Mouse (Mus musculus): ENCODE measurements around the gene Enox1. TPM values are rescaled to one million over a fixed set of nuclear protein-coding genes. Genes with fewer than 3 reads are reported as not detected.

Enox1 gene
- polyA plus RNA-seq, 1 experiment from 2014 or later: 19.8 TPM

DNA sequence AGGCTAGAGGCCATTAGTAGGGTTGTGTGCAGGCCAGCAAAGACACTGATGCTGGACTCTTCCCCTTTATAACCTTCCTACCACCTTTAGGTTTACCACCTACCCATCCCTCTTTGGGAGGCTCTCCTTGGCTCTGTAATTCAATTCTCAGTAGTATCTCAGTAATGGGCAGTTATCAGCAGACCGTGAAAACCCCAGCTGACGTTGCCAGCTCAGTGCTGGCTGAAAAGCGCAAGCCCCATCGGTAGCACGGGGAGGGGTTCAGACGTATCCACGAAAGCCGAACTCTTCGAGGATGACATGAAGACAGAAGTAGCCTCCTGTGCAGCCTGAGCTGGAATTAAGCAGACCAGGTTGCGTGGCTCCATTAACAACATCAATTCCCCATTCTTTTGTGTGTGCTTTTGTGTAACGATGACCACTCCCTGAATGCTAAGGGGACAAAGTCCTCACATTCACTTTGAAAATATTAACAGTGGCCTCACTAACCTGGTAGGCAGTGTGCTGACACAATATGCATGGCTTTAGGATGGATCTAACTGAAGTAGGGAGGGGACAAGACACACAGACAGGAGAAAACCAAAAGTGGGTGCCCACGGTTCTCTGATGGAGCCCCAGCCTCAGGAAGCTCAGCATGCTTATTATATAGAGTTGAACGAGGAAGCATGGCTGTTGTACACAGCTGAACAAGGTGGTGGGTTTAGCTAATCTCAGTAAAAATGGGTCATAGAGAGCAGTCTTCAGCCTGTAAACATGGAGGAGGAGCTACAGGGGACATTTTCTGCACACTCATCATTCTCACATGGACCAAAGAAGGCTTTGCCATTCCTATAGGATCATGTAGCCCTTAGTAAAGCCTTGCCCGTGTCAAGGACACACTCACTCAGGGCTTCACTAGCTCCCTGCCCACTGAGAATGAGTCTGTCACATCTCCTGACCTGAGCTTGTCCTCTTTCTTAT lies 439.9 kb downstream of the Enox1 start:
- no peaks in the 10 kb centered on the region for H3K27me3 ChIP-seq
- H3K9ac ChIP-seq: no peak overlapping the region
- WGBS: 90% methylated on average over 14 of the region's 14 CpGs
- H3K4me2 ChIP-seq (replicated peaks): no peak overlapping the region
- no peaks in the 10 kb centered on the region for H3K9me3 ChIP-seq (replicated peaks)
- no peak for ATAC-seq (ENCODE audit: insufficient number of reproducible peaks, low FRiP score, low TSS enrichment, low read depth)
- H3K4me1 ChIP-seq: no peaks in the 10 kb centered on the region
- no peak overlapping the region for H3K4me3 ChIP-seq (replicated peaks)
- no peaks in the 10 kb centered on the region for H3K36me3 ChIP-seq
- H3K27ac ChIP-seq (replicated peaks): no peak overlapping the region

DNA sequence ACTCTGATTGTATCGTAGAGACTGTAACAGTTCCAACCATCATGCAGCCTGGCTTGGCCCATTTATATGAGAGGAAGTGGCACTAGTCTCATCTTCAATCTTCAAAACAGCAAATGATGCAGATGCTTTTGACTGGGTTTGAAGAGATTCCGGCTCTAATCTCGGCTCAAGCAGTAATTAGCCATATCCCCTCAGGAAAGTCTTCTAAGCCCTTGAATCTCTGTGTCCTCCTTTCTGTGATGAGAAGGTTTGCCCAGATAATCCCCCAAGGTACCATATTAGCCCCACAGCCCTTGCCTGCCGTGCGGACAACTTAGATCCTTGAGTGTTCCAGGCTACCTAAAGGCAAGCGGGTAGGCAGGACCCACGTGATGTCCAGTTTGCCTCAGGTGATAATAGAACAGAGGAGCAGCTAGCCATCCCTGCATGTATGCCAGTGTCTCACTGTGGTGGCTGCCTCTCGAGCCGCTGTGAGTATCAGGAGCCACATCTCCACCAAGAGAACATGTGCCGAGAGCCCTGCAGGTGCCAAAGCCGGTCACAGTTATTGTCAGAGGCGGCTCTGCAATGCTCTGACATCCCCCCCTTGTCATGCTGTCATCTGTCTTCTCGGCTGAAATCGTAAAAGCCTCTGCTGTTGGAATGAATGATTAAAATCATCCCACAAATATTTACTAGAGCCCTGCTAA lies 442.6 kb downstream of the Enox1 start:
- Histone ChIP-seq H3K9ac (no peak overlapping the region), H3K27ac (replicated peaks) (no peak overlapping the region), H3K27me3 (no peaks in the 10 kb centered on the region), H3K9me3 (replicated peaks) (no peaks in the 10 kb centered on the region), H3K4me1 (no peaks in the 10 kb centered on the region), H3K4me2 (replicated peaks) (no peak overlapping the region), H3K4me3 (replicated peaks) (no peak overlapping the region), H3K36me3 (no peaks in the 10 kb centered on the region)
- ATAC-seq (ENCODE audit: insufficient number of reproducible peaks, low FRiP score, low TSS enrichment, low read depth): no peak
- 57% methylated on average over 14 of the region's 14 CpGs for WGBS

DNA sequence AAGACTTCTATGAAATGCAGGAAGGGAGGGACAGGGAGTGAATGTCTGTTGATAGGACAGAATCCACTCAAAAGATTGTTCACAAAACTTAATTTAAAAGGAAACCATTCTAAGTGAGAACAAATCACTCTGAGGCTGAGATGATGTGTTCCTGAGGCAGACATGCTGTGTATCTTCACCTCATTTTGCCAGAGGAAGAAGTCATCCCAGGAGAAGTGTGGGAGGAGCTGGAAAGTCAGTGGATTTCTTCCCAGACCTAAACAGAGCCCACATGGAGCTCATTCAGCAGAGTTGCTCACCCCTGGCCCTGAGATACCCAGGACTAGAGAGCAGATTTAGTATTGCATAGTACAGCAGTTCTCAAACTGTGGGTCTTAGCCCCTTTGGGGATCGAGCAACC lies 444.2 kb downstream of the Enox1 start:
- Histone ChIP-seq H3K4me2 (replicated peaks) (no peak overlapping the region), H3K9ac (no peak overlapping the region), H3K36me3 (no peaks in the 10 kb centered on the region), H3K4me3 (replicated peaks) (no peak overlapping the region), H3K4me1 (no peaks in the 10 kb centered on the region), H3K27ac (replicated peaks) (no peak overlapping the region), H3K9me3 (replicated peaks) (no peaks in the 10 kb centered on the region), H3K27me3 (no peaks in the 10 kb centered on the region)
- no peak; the same call in 1 of the 2 replicates for ATAC-seq (ENCODE audit: insufficient number of reproducible peaks, low FRiP score, low TSS enrichment, low read depth)
- 72% methylated on average over 1 of the region's 1 CpGs for WGBS

DNA sequence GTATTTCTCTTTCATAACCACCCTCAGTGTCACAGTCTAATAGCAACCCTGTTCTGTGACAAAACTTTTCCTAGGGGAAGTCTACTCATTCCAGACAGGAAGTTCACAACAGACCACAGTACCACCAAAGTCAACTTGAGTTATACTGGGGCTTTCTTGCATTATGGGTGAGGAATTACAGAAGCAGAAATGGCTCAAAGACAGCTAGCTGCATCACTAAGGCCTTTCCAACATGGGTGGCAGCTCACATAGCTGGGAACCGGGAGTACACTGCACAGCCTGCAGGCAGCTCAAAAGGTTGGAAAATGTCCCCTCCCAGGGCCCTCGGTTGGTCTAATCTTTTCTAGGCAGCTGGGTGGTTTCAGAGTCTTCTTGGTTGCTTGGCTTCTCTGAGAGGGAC lies 444.9 kb downstream of the Enox1 start:
- H3K36me3 ChIP-seq: no peaks in the 10 kb centered on the region
- H3K4me2 ChIP-seq (replicated peaks): no peak overlapping the region
- no peak for ATAC-seq (ENCODE audit: insufficient number of reproducible peaks, low FRiP score, low TSS enrichment, low read depth)
- H3K9me3 ChIP-seq (replicated peaks): no peaks in the 10 kb centered on the region
- H3K4me3 ChIP-seq (replicated peaks): no peak overlapping the region
- H3K27ac ChIP-seq (replicated peaks): no peak overlapping the region
- H3K9ac ChIP-seq: no peak overlapping the region
- H3K27me3 ChIP-seq: no peaks in the 10 kb centered on the region
- WGBS: 85% methylated on average over 2 of the region's 2 CpGs
- H3K4me1 ChIP-seq: no peaks in the 10 kb centered on the region

DNA sequence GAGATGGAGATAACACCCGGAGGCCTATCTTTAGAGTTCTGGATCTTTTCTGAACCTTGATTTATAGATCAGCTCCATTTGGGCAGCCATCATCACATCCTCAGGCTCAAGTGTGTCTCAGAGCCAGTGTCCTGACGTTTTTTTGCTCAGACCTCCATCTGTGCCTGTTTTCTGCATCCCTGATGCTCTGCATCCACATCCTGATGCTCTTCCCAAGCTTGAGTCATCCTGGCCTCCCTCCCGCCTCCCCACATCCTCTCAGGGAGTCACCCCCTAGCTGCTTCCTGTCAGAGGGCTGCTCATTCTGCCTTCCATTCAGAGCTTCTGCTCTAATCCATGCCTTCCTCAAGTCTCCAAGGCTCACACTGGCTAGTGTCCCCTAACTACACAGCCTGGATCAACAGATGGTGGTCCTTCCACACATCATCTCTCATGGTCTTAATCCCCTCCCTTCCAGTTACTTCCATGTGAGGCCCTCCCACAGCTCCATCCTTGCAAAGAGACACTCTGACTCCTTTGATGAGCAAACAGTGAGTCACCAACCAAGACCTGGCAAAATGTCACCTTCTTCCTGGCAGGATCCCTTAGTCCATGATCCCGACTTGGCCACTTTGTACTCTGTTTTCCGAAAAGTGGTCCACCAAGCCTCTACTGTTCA lies 451.7 kb downstream of the Enox1 start:
- no peaks in the 10 kb centered on the region for H3K4me1 ChIP-seq
- no peak overlapping the region for H3K4me3 ChIP-seq (replicated peaks)
- no peak overlapping the region for H3K27ac ChIP-seq (replicated peaks)
- no peaks in the 10 kb centered on the region for H3K36me3 ChIP-seq
- no peak overlapping the region for H3K9ac ChIP-seq
- no peaks in the 10 kb centered on the region for H3K9me3 ChIP-seq (replicated peaks)
- WGBS: 83% methylated on average over 5 of the region's 5 CpGs
- no peak overlapping the region for H3K4me2 ChIP-seq (replicated peaks)
- no peaks in the 10 kb centered on the region for H3K27me3 ChIP-seq
- ATAC-seq (ENCODE audit: insufficient number of reproducible peaks, low FRiP score, low TSS enrichment, low read depth): no peak

DNA sequence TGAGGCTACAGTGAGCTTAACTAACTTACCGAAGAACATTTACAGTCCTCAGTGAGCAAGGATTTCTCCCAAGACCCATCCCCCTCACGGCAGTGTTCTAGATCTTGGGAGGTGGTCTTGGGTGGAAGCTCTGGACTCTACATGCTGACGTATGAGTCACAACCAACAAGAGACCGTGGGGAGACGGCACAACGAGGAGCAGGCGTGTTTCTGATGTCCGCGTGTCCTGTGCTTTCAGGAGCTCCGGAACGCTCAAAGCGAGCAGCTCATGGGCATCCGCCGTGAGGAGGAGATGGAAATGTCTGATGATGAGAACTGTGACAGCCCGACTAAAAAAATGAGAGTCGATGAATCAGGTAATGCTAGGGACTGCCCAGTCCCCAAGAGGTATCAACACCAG lies 458.6 kb downstream of the Enox1 start:
- H3K4me2 ChIP-seq (replicated peaks): no peak overlapping the region
- no peaks in the 10 kb centered on the region for H3K9me3 ChIP-seq (replicated peaks)
- H3K27me3 ChIP-seq: no peaks in the 10 kb centered on the region
- no peak overlapping the region for H3K27ac ChIP-seq (replicated peaks)
- no peak overlapping the region for H3K9ac ChIP-seq
- ATAC-seq (ENCODE audit: insufficient number of reproducible peaks, low FRiP score, low TSS enrichment, low read depth): no peak
- H3K36me3 ChIP-seq: no peaks in the 10 kb centered on the region
- WGBS: 91% methylated on average over 16 of the region's 16 CpGs
- H3K4me1 ChIP-seq: peaks cover 18% of the 10 kb centered on the region
- H3K4me3 ChIP-seq (replicated peaks): no peak overlapping the region

DNA sequence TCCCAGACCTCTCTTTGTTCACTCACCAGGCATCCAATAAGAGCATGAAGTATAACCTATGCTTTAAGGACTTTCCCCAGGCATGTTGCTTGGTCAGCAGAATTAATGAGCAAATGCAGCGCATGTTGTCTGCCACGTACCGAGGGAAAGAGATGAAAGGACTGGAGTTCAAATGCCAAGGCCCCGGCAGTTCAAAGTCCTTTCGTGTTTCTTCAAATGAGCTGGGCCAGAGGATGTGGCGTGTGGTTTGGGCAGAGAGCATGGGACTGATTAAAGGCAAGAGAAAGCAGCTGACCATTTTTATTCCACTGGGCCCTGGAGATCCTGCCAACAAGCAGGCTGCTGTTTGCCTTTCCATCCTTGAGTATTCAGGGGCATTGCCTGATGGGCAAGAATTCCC lies 460.7 kb downstream of the Enox1 start:
- Histone ChIP-seq H3K27ac (replicated peaks) (peak overlapping the region; percentile 5; the same call in 1 of the 2 replicates), H3K9me3 (replicated peaks) (no peaks in the 10 kb centered on the region)

DNA sequence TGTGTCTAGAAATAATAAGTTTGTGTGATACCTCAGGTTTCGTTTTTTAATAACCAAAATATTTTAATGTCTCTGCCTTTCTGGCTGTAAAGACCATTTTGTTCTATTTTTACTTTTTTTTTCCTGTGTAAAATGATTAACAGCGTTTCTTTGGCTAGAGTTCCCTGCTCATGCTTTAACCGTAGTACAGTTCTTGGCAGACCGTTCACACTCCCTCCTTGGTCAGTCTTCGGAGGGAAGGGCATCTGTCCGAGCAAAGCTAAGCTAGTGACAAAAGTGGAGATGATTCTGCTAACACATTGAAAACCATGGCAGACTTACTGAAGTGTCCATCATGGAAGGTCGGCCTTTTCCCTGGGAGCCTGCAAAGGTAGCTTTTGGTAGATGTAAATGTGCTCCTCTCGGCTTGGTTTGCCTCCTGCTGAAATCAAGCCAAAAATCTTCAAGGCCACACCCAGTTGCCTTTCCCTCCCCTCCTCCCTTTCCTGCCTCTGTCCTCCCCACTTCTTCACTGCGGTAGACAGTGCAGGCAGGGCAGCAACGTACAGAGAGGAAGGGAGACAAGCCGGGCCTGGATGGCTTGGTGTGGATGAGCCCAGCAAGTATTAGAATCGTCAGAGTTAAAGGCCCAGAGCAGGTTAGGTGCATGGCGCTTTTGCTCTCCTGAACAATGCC lies 461.7 kb downstream of the Enox1 start:
- Histone ChIP-seq H3K9me3 (replicated peaks) (no peaks in the 10 kb centered on the region), H3K36me3 (no peaks in the 10 kb centered on the region), H3K4me3 (replicated peaks) (no peak overlapping the region), H3K9ac (no peak overlapping the region), H3K27ac (replicated peaks) (peak overlapping the region; percentile 5; the same call in 1 of the 2 replicates), H3K4me1 (peaks cover 18% of the 10 kb centered on the region), H3K4me2 (replicated peaks) (no peak overlapping the region), H3K27me3 (no peaks in the 10 kb centered on the region)
- ATAC-seq (ENCODE audit: insufficient number of reproducible peaks, low FRiP score, low TSS enrichment, low read depth): no peak
- WGBS: 52% methylated on average over 13 of the region's 13 CpGs

More for the DNA sequence above, 460.7 kb downstream of the Enox1 start:
- Histone ChIP-seq H3K27me3 (no peaks in the 10 kb centered on the region), H3K4me2 (replicated peaks) (no peak overlapping the region), H3K9ac (no peak overlapping the region), H3K4me1 (peaks cover 18% of the 10 kb centered on the region), H3K36me3 (no peaks in the 10 kb centered on the region), H3K4me3 (replicated peaks) (no peak overlapping the region)
- 34% methylated on average over 6 of the region's 6 CpGs for WGBS
- ATAC-seq (ENCODE audit: insufficient number of reproducible peaks, low FRiP score, low TSS enrichment, low read depth): peak; percentile 62; the same call in 1 of the 2 replicates

DNA sequence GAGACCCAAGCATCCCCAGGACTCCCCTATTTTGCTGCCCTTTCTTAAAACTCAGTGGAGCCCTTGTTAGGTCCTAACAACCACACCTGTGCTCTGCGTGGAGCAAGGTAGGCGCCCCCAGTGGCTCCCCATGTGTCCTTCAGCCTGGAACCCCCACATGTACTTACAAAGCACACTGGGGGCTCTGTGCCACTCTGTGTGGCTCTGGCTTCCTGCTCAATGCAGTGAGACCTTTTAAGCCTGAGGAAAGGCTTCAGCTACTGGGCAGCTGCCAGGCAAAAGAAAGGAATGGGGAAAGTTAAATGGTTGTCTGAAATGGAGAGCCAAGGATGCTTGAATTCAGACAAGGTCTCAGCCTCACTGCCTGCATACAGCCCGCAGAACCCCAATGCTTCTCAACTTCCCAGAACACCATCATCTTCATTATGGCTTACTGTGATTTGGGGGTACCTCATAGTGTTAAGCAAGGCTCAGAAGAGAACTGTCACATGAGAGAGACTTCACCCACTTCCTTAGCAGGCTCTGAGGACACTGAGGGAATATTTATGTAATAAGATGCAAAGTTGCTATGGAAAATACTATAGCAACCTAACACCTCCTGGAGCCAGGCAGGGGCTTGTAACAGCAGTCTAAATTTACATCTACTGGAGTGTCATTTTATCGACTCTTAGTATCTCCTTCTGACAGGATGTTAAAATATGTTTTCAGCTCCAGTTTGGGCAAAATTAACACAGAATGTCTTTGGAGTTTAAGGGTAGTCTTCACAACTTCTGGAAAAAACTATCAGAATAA lies 465.1 kb downstream of the Enox1 start:
- no peaks in the 10 kb centered on the region for H3K27me3 ChIP-seq
- H3K4me1 ChIP-seq: peaks cover 18% of the 10 kb centered on the region
- no peak overlapping the region for H3K4me2 ChIP-seq (replicated peaks)
- no peak overlapping the region for H3K27ac ChIP-seq (replicated peaks)
- no peaks in the 10 kb centered on the region for H3K9me3 ChIP-seq (replicated peaks)
- H3K4me3 ChIP-seq (replicated peaks): no peak overlapping the region
- no peak overlapping the region for H3K9ac ChIP-seq
- no peak for ATAC-seq (ENCODE audit: insufficient number of reproducible peaks, low FRiP score, low TSS enrichment, low read depth)
- 63% methylated on average over 4 of the region's 4 CpGs for WGBS
- no peaks in the 10 kb centered on the region for H3K36me3 ChIP-seq

Measured in embryonic facial prominence, embryonic 15.5 days (tissue).